Mouse (Mus musculus): ENCODE data around the gene Opcml.

- TF ChIP-seq POLR2A (IDR thresholded peaks at IDR 0.05; ENCODE audit: borderline replicate concordance, low read depth, low read length), result no peak
- TF ChIP-seq CTCF (IDR thresholded peaks at IDR 0.05; ENCODE audit: low read depth, low read length), result no peak
Observed at GRCm38 (mm10) chr9:28011483-28011882, 220.9 kb downstream of the Opcml start.

Measured in bone marrow macrophage, adult 2 months (primary cell).